Mouse (Mus musculus): Measurements from ENCODE around the gene Ptprn2.

The Ptprn2 gene

DNA sequence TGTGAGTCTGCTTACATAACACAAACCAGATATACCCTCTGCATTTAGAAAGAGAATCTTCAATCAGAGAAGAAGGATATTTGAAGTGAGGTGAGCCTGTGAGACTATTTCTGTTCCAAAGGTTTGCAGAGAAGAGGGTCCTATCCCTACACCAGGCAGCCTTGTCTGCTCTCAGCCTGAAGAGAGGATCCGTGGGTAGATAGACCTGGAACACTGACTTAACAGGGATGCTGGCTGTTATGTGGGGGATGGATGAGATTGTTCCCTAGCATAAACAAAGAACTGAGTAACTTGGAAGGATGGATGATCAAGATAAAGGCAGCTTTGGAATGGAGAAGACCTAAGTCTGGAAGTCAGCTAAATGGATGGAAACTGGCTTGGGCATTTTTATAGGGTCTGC is 294.9 kb downstream of the Ptprn2 start:
- DNase-seq (ENCODE audit: low spot score): no peak

GRCm38 (mm10) chr12:116785731-116786130 is 300.2 kb downstream of the Ptprn2 start:
- DNase-seq (ENCODE audit: low spot score): no peak

- DNase-seq (ENCODE audit: low spot score): no peak
Observed at GRCm38 (mm10) chr12:116788346-116788745, 302.8 kb downstream of the Ptprn2 start.

GRCm38 (mm10) chr12:116803331-116803730 is 317.8 kb downstream of the Ptprn2 start:
- no peak for DNase-seq (ENCODE audit: low spot score)

GRCm38 (mm10) chr12:116804712-116805111 is 319.2 kb downstream of the Ptprn2 start:
- no peak for DNase-seq (ENCODE audit: low spot score)

GRCm38 (mm10) chr12:116805129-116805809 is 319.7 kb downstream of the Ptprn2 start:
- no peak for DNase-seq (ENCODE audit: low spot score)

DNA sequence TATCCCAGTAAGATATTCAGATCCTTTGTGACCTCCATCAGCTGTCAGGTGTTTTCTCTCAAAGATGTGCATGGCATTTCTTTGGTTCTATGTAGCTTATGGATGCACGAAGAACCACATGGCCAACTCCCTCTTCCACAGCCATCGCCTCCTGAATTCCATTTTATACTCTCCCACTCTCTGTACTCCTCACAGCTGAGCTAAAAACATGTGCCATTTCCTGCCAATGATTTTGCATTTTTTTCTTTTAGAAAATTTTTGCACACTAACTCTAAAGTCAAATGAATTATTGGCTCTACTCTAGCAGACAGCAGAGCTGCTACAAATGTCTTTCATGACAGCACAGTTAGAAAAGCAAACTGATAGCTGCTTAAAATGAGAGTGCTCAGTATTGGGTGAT is 320.6 kb downstream of the Ptprn2 start:
- DNase-seq (ENCODE audit: low spot score): no peak

DNA sequence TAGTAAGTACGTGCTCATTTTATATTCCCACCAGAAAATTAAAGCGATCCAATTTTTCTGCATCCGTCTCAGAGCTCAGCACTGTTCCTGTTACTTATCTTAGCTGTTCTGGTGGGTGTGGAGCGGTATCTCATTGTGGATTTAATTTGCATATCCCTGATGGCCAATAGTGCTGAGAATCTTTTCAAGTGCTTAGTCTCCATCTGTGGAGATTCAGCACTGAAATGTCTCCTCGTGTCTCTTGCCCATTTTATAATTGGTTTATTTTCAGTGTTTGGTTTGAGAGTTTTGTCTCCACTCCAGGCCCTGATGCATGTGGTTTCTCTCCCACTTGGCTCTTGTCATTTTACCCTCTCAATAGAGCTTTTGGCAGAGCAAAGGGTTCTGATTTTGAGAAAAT is 327.5 kb downstream of the Ptprn2 start:
- no peak for DNase-seq (ENCODE audit: low spot score)

- DNase-seq (ENCODE audit: low spot score): no peak
Observed at GRCm38 (mm10) chr12:116819836-116820235, 334.3 kb downstream of the Ptprn2 start.

GRCm38 (mm10) chr12:116823341-116823740 is 337.8 kb downstream of the Ptprn2 start:
- DNase-seq (ENCODE audit: low spot score): no peak

- DNase-seq (ENCODE audit: low spot score): no peak
Observed at GRCm38 (mm10) chr12:116827748-116828147, 342.2 kb downstream of the Ptprn2 start.

- no peak for DNase-seq (ENCODE audit: low spot score)
Observed at GRCm38 (mm10) chr12:116838611-116839192, 353.2 kb downstream of the Ptprn2 start.

DNA sequence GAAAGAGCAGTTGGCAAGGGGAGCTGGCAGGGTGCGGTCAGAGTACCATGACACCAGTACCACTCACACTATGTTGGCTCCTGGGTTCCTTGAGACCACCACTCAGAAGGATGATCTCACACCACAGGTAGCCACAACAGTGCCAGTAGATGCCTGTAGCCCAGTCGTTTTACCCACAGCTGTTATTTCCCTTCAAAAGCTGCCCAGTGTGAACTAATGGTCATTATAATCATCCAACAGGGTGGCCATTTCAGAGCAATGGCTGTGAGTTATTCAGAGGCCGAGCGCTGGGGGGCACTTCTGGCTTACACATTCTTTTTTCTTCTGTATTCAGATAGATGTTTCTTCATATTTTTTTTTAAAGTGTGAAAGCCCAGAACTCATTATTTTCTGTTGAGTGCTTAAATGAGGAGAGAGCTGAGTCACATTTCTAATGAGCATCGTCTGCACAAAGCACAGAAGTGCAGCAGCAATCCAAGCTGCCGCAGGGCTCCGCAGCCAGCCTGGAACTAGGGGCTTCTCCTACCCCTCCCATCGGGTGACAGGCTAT is 357.3 kb downstream of the Ptprn2 start:
- no peak for DNase-seq (ENCODE audit: low spot score)

GRCm38 (mm10) chr12:116846220-116846619 is 360.7 kb downstream of the Ptprn2 start:
- no peak for DNase-seq (ENCODE audit: low spot score)

- no peak for DNase-seq (ENCODE audit: low spot score)
Observed at GRCm38 (mm10) chr12:116847021-116847420, 361.5 kb downstream of the Ptprn2 start.

DNA sequence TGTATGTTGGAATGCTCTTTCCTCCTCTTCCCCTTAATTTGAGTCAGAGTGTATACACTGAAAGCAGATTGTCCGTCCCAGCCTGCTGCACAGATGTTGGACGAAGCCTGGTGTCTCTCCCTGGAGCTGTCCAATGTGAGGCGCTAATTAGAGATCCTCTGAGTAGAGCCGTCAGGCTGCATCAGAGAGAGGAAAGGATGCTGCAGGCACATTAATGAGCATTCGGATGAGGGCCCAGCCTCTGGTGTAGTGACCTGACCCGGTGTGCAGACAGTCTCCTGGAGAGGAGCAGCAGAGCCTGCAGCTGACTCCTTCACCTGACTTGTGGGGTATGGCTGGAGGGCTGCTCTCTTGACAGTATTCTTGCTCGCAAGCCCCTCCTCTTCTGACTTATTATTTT is 370.8 kb downstream of the Ptprn2 start:
- no peak for DNase-seq (ENCODE audit: low spot score)

DNA sequence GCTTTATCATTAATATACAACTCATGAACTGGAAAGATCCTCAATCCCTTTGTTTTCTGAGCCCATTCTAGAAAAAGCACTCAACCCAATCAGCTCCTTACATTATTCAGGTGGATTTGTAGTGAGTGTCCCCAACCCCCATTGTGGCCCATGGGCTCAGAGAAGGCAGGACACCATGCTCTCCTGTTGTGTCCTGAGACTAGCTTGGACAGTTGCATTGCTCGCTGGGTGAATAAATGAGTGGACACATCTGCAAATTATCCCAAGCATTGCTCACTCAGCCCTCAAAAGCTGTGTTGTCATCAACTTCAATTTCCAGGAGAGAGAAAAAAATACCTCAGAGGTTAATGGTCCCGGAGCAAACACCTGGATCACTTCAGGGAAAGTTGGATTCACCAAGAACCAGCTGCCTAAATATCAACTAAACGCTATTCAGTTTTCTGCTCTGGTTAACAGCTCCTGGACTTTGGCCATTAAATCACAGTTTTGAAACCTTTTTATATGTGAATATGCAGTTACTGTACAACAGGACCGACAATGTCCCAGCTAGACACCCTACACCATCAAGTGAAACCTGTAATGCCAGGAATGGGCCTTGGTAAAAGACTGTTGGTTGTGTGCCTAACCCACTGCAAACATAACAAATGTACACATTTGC is 376.0 kb downstream of the Ptprn2 start:
- no peak for DNase-seq (ENCODE audit: low spot score)

- no peak for DNase-seq (ENCODE audit: low spot score)
Observed at GRCm38 (mm10) chr12:116863291-116863899, 377.9 kb downstream of the Ptprn2 start.

DNA sequence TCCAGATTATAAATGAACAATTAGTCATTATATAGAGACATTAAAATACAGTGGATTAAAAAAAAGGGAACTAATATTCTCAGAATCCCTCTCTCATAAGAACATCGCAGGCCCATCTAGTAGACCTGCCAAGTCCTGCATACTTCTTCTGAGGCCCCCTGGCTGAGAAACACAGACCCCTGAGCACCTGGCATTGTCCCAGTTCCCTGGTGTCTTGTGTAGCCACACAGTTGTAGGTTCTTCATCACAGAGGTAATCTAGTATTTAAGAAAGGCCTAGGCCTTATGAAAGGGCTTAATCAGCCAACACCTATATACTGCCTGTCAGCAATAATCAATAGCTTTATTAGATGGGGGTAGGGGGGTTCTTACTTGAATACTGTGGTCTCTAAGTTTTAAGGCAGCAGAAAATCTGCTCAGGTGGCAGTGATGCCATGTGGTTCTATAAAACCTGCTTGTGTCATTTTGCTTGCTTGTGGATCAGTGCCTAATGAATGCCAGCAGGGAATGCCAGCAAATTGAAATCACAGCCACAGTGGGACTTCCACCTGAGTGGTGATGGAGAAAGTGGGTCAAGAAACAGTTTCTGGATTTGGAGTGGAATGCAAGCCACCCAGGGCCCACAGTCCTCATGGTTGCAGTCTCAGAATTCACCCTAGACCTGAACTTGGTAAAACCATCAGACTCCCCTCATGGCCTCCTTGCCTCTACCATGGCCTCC is 388.5 kb downstream of the Ptprn2 start:
- DNase-seq (ENCODE audit: low spot score): no peak

DNA sequence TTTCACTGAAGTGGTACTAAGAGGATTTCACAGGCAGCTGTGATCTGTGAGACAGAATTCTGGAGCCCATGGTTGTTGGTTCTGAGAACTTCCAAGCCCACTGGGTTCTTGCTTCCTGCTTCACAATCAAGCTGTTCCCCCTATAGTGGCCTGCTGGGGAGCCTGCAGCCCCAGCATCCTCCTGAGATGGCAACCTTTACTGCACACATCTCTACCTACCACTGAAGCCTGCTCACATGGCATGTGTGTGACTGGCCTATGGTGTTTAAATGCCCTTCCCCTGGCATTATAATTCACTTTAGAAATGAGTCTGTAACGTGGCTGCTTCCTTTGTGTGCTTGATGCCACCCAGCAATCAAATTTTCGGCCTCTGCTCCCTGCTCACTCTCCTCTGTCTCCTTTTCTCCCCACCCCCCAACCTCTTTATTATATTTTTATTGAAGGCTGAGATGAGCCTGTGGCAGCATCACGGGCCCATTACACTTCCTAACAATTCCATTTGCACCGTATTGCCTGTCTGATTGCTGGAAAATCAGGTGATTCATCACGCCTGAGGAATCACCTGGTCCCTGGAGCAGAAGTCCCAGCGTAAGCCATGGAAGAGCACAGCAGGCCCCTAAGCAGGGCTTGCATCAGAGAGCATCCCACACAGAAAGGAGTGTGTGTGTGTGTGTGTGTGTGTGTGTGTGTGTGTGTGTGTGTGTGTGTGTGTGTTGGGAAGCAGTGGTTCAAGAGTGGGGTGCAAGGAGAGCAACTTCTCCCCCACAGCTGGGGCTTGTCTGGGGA is 402.2 kb downstream of the Ptprn2 start:
- DNase-seq (ENCODE audit: low spot score): no peak

DNA sequence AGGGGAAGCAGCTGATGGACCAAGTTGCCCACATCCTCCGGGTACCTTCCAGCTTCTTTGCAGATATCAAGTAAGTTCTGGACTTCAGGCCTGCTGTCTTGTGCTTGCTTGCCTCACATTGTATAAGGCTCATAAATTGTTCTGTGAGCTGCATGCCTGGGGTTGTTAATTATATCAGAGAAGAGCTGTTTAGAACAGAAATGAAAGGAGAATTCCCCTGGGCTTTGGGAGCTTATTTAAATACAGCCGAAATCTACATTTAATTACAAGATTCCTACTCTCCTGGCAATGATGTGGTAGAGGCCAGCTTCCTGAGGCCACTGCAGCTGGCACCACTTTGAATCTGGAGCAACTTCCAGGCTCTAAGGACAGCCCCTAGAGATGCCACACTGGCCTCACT is 403.3 kb downstream of the Ptprn2 start:
- DNase-seq (ENCODE audit: low spot score): no peak
